Mouse (Mus musculus) CH12.LX (cell line): ENCODE results near the gene Cplx1. TPM values are rescaled to one million over a fixed set of nuclear protein-coding genes. Genes with fewer than 3 reads are reported as not detected.

ENCODE experiments used
- DNase-seq: peaks from one replicate; pipeline ENCODE4 v3.0.0-alpha.2; 2013; ENCODE audit errors: extremely low read depth
- H3K27ac ChIP-seq: 2 replicates; pipeline ENCODE4 v1.5.1; 2012; ENCODE audit warnings: low read depth, mild to moderate bottlenecking, control low read depth, moderate library complexity; ENCODE audit not compliant: insufficient read depth
- H3K27me3 ChIP-seq: replicated peaks from 2 replicates; pipeline ENCODE3; 2012; ENCODE audit warnings: inconsistent platforms
- H3K36me3 ChIP-seq, 2 experiments: replicated peaks in 1 of 2; 2 replicates each; pipeline versions ENCODE3 to v1.6.1; 2012; ENCODE audit warnings: inconsistent platforms in 1 of 2, low read length in 1 of 2, mild to moderate bottlenecking in 1 of 2, mixed read lengths in 1 of 2, moderate library complexity in 1 of 2; ENCODE audit not compliant: control insufficient read depth in 1 of 2, insufficient read depth in 1 of 2
- H3K4me1 ChIP-seq, 2 experiments: 2 replicates each; pipeline ENCODE4 v1.6.1; 2012; ENCODE audit warnings: inconsistent platforms in 1 of 2, moderate library complexity in 1 of 2; ENCODE audit not compliant: insufficient read depth in 2 of 2, control insufficient read depth in 1 of 2
- H3K4me2 ChIP-seq: 2 replicates; pipeline ENCODE4 v1.6.1; 2012; ENCODE audit warnings: low read depth, mild to moderate bottlenecking, control low read depth; ENCODE audit not compliant: poor library complexity, insufficient read depth, severe bottlenecking
- H3K4me3 ChIP-seq, 3 experiments: fragments of 150-350 bp in 1 of 3; sonication (generic) in 1 of 3; replicated peaks in 1 of 3; 2 replicates each; pipeline versions ENCODE3 to v1.5.1; 2011 to 2012; ENCODE audit warnings: low read depth in 2 of 3, low read length in 2 of 3, mild to moderate bottlenecking in 2 of 3, moderate library complexity in 2 of 3, control low read depth in 1 of 3, improper control_type of control experiment in 1 of 3, inconsistent platforms in 1 of 3, mixed read lengths in 1 of 3; ENCODE audit not compliant: poor library complexity in 1 of 3
- H3K79me2 ChIP-seq: replicated peaks from 2 replicates; pipeline ENCODE4 v1.6.1; 2012; ENCODE audit warnings: mild to moderate bottlenecking, moderate library complexity; ENCODE audit not compliant: control insufficient read depth, poor library complexity, insufficient read depth, severe bottlenecking; ENCODE audit errors: extremely low read depth
- H3K9ac ChIP-seq: 2 replicates; pipeline ENCODE4 v1.6.1; 2012; ENCODE audit warnings: low read depth, mild to moderate bottlenecking, control low read depth, moderate library complexity; ENCODE audit not compliant: insufficient read depth
- H3K9me3 ChIP-seq: replicated peaks from 2 replicates; pipeline ENCODE3; 2012; ENCODE audit warnings: low read length, inconsistent platforms, mixed read lengths
- BHLHE40 ChIP-seq: IDR thresholded peaks from 2 replicates; pipeline ENCODE4 v1.6.1; 2011; ENCODE audit warnings: mild to moderate bottlenecking, low read depth, low read length, improper control_type of control experiment
- CHD1 ChIP-seq: IDR thresholded peaks from 2 replicates; pipeline ENCODE4 v1.6.1; 2012; ENCODE audit warnings: low read depth, low read length, improper control_type of control experiment, inconsistent platforms
- CTCF ChIP-seq, 2 experiments: IDR thresholded peaks in 1 of 2; conservative IDR thresholded peaks in 1 of 2; 2 replicates each; pipeline ENCODE4 v1.5.1; 2011 to 2012; ENCODE audit warnings: low read depth in 2 of 2, low read length in 2 of 2, improper control_type of control experiment in 1 of 2, inconsistent platforms in 1 of 2, mild to moderate bottlenecking in 1 of 2, moderate library complexity in 1 of 2
- E2F4 ChIP-seq: IDR thresholded peaks from 2 replicates; pipeline ENCODE4 v1.6.1; 2011; ENCODE audit warnings: low read depth, low read length, improper control_type of control experiment; ENCODE audit not compliant: insufficient replicate concordance
- ELF1 ChIP-seq: IDR thresholded peaks from 2 replicates; pipeline ENCODE4 v1.6.1; 2014; ENCODE audit warnings: low read depth, mild to moderate bottlenecking, inconsistent platforms, low read length, improper control_type of control experiment
- GABPA ChIP-seq: IDR thresholded peaks from 2 replicates; pipeline ENCODE4 v1.6.1; 2012; ENCODE audit warnings: low read depth, low read length, improper control_type of control experiment, inconsistent platforms; ENCODE audit not compliant: insufficient replicate concordance
- HCFC1 ChIP-seq: IDR thresholded peaks from 2 replicates; pipeline ENCODE4 v1.6.1; 2012; ENCODE audit warnings: low read depth, mild to moderate bottlenecking, inconsistent platforms, low read length, improper control_type of control experiment
- IRF4 ChIP-seq: IDR thresholded peaks from 2 replicates; pipeline ENCODE4 v1.6.1; 2014; ENCODE audit warnings: low read depth, mild to moderate bottlenecking, inconsistent platforms, low read length, improper control_type of control experiment
- JUN ChIP-seq: IDR thresholded peaks from 2 replicates; pipeline ENCODE4 v1.6.1; 2011; ENCODE audit warnings: low read depth, mild to moderate bottlenecking, low read length, improper control_type of control experiment, moderate library complexity; ENCODE audit not compliant: insufficient read depth
- JUND ChIP-seq: conservative IDR thresholded peaks from 2 replicates; pipeline ENCODE4 v1.6.1; 2011; ENCODE audit warnings: low read depth, low read length, improper control_type of control experiment
- MAFK ChIP-seq: IDR thresholded peaks from 2 replicates; pipeline ENCODE4 v1.6.1; 2011; ENCODE audit warnings: low read length, improper control_type of control experiment; ENCODE audit not compliant: insufficient replicate concordance
- MAX ChIP-seq: IDR thresholded peaks from 2 replicates; pipeline ENCODE4 v1.6.1; 2011; ENCODE audit warnings: low read length, improper control_type of control experiment
- MAZ ChIP-seq: IDR thresholded peaks from 2 replicates; pipeline ENCODE4 v1.6.1; 2012; ENCODE audit warnings: low read depth, mild to moderate bottlenecking, inconsistent platforms, low read length, improper control_type of control experiment, moderate library complexity
- MYC ChIP-seq: IDR thresholded peaks from 2 replicates; pipeline ENCODE4 v1.6.1; 2011; ENCODE audit warnings: low read depth, mild to moderate bottlenecking, improper control_type of control experiment, low read length
- NRF1 ChIP-seq: IDR thresholded peaks from 2 replicates; pipeline ENCODE4 v1.6.1; 2014; ENCODE audit warnings: low read depth, mild to moderate bottlenecking, inconsistent platforms, low read length, improper control_type of control experiment, moderate library complexity
- RAD21 ChIP-seq: IDR thresholded peaks from 2 replicates; pipeline ENCODE4 v1.6.1; 2011; ENCODE audit warnings: low read depth, mild to moderate bottlenecking, low read length, improper control_type of control experiment, moderate library complexity
- SIN3A ChIP-seq: IDR thresholded peaks from 2 replicates; pipeline ENCODE4 v1.6.1; 2012; ENCODE audit warnings: low read length, improper control_type of control experiment, inconsistent platforms
- SMC3 ChIP-seq: IDR thresholded peaks from 2 replicates; pipeline ENCODE4 v1.6.1; 2011; ENCODE audit warnings: low read depth, low read length, improper control_type of control experiment
- TBP ChIP-seq: conservative IDR thresholded peaks from 2 replicates; pipeline ENCODE4 v1.6.1; 2011; ENCODE audit warnings: low read depth, low read length, improper control_type of control experiment
- USF1 ChIP-seq: IDR thresholded peaks from 2 replicates; pipeline ENCODE4 v1.6.1; 2014; ENCODE audit warnings: low read depth, mild to moderate bottlenecking, inconsistent platforms, low read length, improper control_type of control experiment
- USF2 ChIP-seq: conservative IDR thresholded peaks from 2 replicates; pipeline ENCODE4 v1.6.1; 2011; ENCODE audit warnings: low read depth, low read length, improper control_type of control experiment
- ZC3H11A ChIP-seq: IDR thresholded peaks from 2 replicates; pipeline ENCODE4 v1.6.1; 2012; ENCODE audit warnings: low read depth, mild to moderate bottlenecking, inconsistent platforms, low read length, improper control_type of control experiment
- ZMIZ1 ChIP-seq: IDR thresholded peaks from 2 replicates; pipeline ENCODE4 v1.6.1; 2012; ENCODE audit warnings: low read depth, mild to moderate bottlenecking, inconsistent platforms, low read length, improper control_type of control experiment
- ZNF384 ChIP-seq: IDR thresholded peaks from 2 replicates; pipeline ENCODE4 v1.6.1; 2012; ENCODE audit warnings: low read depth, low read length, improper control_type of control experiment, inconsistent platforms
- dilution Hi-C: fragments of 300-500 bp; cut with MboI; formaldehyde crosslinking; loops from 2 replicates; pipeline ENCODE4 v1.14.3; 2020; ENCODE audit warnings: low sequenced_read_pairs; ENCODE audit not compliant: extremely low pct_unique_long_range_greater_than_20kb, extremely low pct_ligation_motif_present
- in situ Hi-C: fragments of 300-500 bp; cut with MboI; formaldehyde crosslinking; loops from 3 replicates; pipeline ENCODE4 v1.14.3; 2019; ENCODE audit warnings: low sequenced_read_pairs, low pct_ligation_motif_present, low pct_unique_long_range_greater_than_20kb, mixed read lengths
- polyA plus RNA-seq: library from polyadenylated mRNA; unstranded; fragments of >175 nt; gene quantifications from 2 replicates; pipeline ENCODE4 v1.2.1, GENCODE M21; 2012; ENCODE audit warnings: low read depth; ENCODE audit not compliant: insufficient read length
- total RNA-seq, 2 experiments: library from RNA; depleted of rRNA; stranded (reverse); fragments of 300-350 nt in 1 of 2; fragments of >200 nt in 1 of 2; gene quantifications; 2 replicates each; pipeline ENCODE4 v1.2.3; 2012 to 2014

The Cplx1 gene
- total RNA-seq (2012; rRNA removed) (not detected in 2 replicates), total RNA-seq (2014; rRNA removed) (not detected in 2 replicates), polyA plus RNA-seq (not detected in 2 replicates)

- H3K79me2 ChIP-seq = no peaks in the 10 kb centered on the region
- peak; percentile 13 for DNase-seq
- in situ Hi-C loops = no loop called here
- dilution Hi-C loops = no loop called here
- no peak within 1 kb of the TSS for H3K27ac ChIP-seq
- no peak within 1 kb of the TSS for H3K4me2 ChIP-seq
- no peaks in the 10 kb centered on the region for H3K4me1 ChIP-seq
- TF ChIP-seq MYC = no peak
- TF ChIP-seq JUND = no peak
- no peak for TF ChIP-seq MAFK
- no peak for TF ChIP-seq USF1
- TF ChIP-seq ZMIZ1 = no peak
- TF ChIP-seq ELF1 = no peak
- no peak for TF ChIP-seq ZC3H11A
- TF ChIP-seq TBP = no peak
- TF ChIP-seq BHLHE40 = no peak
- no peak for TF ChIP-seq HCFC1
- no peak for TF ChIP-seq MAX
- no peak for TF ChIP-seq JUN
- no peak for TF ChIP-seq ZNF384
- TF ChIP-seq CTCF (conservative IDR thresholded peaks at IDR 0.05 in 1 of 2, IDR thresholded peaks at IDR 0.05 in 1 of 2; ENCODE audit: low read depth in 2 of 2, low read length in 2 of 2) = no peak
- no peak for TF ChIP-seq GABPA
- TF ChIP-seq MAZ = no peak
- peaks cover 59% of the 10 kb centered on the region for H3K27me3 ChIP-seq
- no peak within 1 kb of the TSS for H3K4me3 ChIP-seq
- no peaks in the 10 kb centered on the region for H3K36me3 ChIP-seq
- H3K9ac ChIP-seq = no peak within 1 kb of the TSS
- no peaks in the 10 kb centered on the region for H3K9me3 ChIP-seq
These were observed at the start of gene Cplx1 for GRCm38 (mm10) chr5:108549489-108550206. Gene Cplx1, minus strand, starts transcription at chr5:108550024.

- dilution Hi-C loops = no loop called here
- peaks cover 75 to 93% of the 10 kb centered on the region in 2 experiments for H3K36me3 ChIP-seq
- no peaks in the 10 kb centered on the region for H3K4me1 ChIP-seq
- H3K9me3 ChIP-seq = no peaks in the 10 kb centered on the region
- DNase-seq = no peak
- H3K4me2 ChIP-seq = no peak overlapping the region
- in situ Hi-C loops = no loop called here
- no peak overlapping the region for H3K9ac ChIP-seq
- H3K27ac ChIP-seq = no peak overlapping the region
- no peaks in the 10 kb centered on the region for H3K27me3 ChIP-seq
- H3K79me2 ChIP-seq = no peaks in the 10 kb centered on the region
- TF ChIP-seq GABPA = no peak
- TF ChIP-seq IRF4 = no peak
- no peak for TF ChIP-seq CTCF (conservative IDR thresholded peaks at IDR 0.05 in 1 of 2, IDR thresholded peaks at IDR 0.05 in 1 of 2; ENCODE audit: low read depth in 2 of 2, low read length in 2 of 2)
- TF ChIP-seq HCFC1 = no peak
- no peak for TF ChIP-seq USF2
- TF ChIP-seq RAD21 = no peak
- TF ChIP-seq MAFK = no peak
- no peak for TF ChIP-seq SIN3A
- no peak for TF ChIP-seq ZNF384
- TF ChIP-seq NRF1 = no peak
- TF ChIP-seq MYC = no peak
- no peak for TF ChIP-seq MAX
- no peak for TF ChIP-seq E2F4
- TF ChIP-seq CHD1 = no peak
- TF ChIP-seq SMC3 = no peak
- H3K4me3 ChIP-seq = no peak overlapping the region
These were observed 31.6 kb upstream of the Cplx1 start for GRCm38 (mm10) chr5:108581361-108581891.
